Mouse (Mus musculus) frontal cortex, postnatal 14 days (tissue): ENCODE data around the gene Micu1.

Source experiments
- DNase-seq, 2 experiments: peaks; one replicate each; pipeline ENCODE4 v3.0.0; 2022; ENCODE audit warnings: low spot score in 2 of 2

Micu1 gene

DNA sequence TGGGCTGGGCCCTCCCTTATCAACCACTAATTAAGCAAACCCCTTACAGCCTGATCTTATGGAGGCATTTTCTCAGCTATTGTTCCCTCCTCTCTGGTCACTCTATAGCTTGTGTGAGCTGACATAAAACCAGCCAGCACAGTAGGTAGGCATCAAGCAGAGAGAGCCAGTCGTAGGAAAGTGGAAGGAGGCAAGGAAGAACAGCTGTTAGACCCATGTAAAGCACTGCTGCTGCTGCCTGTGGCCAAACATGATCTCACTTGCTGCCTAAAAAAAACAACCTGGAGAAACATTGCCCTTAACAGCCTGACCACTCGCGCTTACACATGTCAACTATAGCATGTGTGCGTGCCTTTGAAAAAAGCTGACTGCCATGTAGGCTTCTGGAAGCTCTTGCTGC, 19.3 kb downstream of the Micu1 start:
- DNase-seq: no peak

DNA sequence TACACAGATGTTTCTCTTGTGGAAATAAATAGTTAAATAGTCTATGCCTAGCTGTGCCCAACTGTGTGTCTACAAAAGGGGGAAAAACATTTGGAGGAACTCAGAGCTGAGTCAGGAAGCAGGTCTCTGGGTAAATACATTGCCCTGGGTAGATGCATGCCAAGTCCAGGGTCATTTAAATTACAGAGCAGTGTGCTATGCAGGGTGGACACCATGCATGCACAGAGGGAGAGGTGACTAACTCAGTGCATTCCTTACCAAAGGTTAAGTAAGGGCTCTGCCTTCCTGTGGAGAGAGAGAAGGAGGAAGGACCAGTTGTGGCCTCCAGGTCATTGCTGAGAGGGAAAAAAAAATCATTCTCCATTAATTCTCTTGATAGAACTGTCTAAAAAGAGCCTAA, 22.4 kb downstream of the Micu1 start:
- DNase-seq: no peak

- no peak for DNase-seq
Measured at GRCm38 (mm10) chr10:59727251-59727650, 25.0 kb downstream of the Micu1 start.

DNA sequence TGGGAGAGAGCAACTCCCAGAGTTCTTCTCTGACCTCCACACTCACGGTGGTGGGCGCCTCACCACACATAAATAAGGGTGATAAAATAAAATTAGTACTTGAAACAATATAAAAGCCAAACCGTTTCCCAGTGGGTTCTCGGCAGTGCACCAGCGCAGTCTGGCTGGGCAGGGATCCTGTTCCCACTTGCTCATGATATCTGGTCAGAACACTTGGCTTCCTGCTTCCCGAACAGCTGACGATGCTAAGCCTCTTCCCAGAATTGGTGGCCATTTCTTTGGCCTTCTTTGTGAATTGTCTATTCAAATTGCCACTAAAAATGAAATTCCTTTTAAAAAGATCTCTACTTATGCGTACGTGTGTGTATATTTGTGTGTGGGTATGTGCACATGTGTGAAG, 27.0 kb downstream of the Micu1 start:
- DNase-seq: no peak

DNA sequence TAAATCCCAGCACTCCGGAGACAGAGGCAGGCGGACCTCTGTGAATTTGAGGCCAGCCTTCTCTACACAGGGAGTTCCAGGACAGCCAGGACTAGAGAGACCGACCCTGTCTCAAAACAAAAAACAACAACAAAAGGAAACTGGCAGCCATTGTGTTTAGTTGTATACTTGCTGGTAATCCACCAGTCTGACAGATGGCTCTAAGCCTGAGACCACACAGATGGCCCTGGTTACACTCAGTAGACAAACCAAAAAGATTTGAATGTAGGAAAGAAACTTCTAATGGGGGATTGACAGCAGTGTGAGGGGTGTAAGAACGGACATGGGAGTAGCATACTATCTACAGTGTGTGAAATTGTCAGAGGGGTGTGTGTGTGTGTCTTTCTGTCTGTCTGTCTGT, 27.6 kb downstream of the Micu1 start:
- DNase-seq: no peak

- no peak for DNase-seq
Measured at GRCm38 (mm10) chr10:59736027-59736598, 33.8 kb downstream of the Micu1 start.

- DNase-seq: no peak
Measured at GRCm38 (mm10) chr10:59741448-59741847, 39.2 kb downstream of the Micu1 start.

DNA sequence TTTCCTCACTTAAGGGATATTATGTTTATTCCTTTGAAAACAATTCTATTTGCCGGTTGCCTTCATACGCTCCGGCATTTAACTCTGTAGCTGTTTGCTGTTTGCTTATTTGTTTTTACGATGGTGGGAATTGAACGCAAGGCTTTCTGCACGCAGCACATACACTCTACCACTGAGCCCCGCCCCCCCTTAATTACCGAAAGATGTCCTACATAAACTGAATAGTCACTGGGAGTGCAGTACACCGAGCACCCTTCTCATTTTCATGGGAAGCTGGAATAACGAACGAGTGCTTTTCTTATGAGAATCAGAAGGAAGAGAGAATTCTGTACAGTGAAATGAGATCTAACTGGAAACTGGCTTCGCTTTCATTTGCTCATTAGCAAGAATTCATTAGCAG, 41.1 kb downstream of the Micu1 start:
- DNase-seq: no peak

GRCm38 (mm10) chr10:59743969-59744368, 41.7 kb downstream of the Micu1 start:
- DNase-seq: no peak

GRCm38 (mm10) chr10:59747334-59747733, 45.1 kb downstream of the Micu1 start:
- no peak for DNase-seq

- DNase-seq: no peak
Measured at GRCm38 (mm10) chr10:59748699-59749200, 46.5 kb downstream of the Micu1 start.

DNA sequence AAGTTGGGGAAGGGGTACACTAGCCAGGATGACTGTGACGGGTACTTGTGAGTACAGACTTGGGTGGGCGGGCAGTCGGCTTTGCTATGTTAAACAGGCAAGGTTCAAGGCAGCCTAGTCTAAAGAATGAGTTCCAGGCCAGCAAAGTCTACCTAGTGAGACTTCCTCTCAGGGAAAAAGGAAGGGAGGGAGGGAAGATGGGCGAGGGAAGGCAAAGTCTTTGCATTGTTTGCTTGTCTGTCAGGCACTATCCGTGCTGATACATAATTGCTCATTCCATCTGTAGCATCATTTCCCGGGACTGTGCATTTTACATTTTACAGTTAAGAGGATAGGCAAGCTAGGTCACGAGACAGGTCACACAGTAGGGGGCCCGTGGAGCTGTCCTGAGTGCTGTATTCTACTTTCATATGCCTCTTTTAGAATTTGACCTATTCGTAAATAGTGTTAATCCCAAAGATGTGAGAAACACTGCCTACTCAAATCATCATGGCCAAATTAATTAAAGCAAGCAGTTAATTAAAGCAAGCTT, 51.3 kb downstream of the Micu1 start:
- DNase-seq: no peak

DNA sequence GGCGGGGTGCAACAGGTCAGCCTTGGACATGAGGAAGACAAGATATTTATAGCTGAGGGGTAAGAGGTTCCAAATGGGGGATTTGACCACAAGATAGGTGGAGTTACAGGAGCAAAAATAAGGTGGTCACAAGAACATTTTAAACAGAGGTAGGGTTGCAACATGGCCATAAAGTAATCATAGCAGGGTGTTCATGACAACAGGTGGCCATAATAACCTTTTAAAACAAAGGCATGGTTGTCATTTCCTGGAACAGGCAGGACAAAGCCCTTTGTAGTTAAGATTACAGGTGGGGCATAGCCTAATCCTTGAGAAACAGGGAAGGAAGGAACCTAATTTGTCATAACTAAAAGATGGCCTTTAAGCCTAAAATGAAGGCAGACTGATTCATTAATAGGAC, 51.8 kb downstream of the Micu1 start:
- DNase-seq: no peak

DNA sequence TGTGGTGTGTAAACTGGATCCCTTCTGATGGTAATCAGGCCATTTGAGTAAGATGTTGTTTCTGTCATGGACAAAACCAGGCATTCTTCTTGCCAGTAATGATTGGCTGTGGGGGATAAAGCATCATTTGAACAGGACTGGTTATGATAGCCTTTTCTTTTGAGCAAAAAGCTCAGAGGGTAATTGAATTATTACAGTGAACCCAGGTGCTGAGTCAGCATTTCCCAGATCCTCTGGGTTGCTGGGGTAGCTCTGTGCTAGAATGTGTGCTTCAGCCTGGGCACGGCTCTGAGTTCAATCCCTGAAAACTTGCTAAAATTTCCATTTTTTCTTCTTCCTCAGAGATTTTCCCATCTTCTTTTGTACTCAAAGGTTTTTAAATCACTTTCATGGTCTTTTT, 52.6 kb downstream of the Micu1 start:
- DNase-seq: no peak

GRCm38 (mm10) chr10:59755681-59756080, 53.4 kb downstream of the Micu1 start:
- DNase-seq: no peak

DNA sequence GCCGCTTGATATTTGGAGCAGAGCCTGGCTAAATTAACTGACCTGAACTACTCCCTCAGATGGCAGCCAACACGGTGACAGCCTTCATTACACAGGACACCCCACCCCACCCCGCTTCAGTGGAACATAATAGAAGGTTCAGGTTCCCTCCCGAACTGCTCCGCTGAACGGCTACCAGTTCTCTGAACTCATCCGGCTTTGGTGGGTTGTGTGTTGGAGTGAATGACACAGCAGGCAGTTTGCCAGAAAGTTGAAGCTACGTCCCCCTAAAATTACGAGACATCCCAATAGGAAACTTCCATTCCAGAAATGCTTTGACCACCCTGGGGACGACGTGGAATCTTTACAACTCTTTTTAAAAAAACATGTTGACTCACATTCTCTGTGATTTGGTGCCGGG, 53.8 kb downstream of the Micu1 start:
- DNase-seq: no peak

DNA sequence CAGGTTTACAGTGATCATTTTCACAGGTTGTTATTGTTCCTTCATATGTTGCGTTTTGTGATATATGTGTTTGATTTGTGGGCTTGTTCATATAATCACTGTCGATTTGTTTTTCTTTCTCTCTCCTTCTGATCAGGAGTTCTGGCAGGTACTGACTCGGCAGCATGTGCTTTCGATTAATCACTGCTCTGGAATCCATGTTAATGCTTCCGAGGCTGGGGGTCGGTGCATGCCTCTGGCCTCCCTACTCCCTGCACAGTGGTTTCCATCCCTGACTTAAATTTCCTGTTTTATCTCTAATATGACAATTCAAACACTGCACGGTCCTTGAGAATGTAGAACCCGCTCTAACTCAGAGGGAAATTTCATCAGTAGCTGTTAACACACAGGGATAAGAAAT, 54.3 kb downstream of the Micu1 start:
- DNase-seq: no peak

GRCm38 (mm10) chr10:59764781-59765180, 62.5 kb downstream of the Micu1 start:
- no peak for DNase-seq

- no peak for DNase-seq
Measured at GRCm38 (mm10) chr10:59768369-59769079, 66.2 kb downstream of the Micu1 start.

DNA sequence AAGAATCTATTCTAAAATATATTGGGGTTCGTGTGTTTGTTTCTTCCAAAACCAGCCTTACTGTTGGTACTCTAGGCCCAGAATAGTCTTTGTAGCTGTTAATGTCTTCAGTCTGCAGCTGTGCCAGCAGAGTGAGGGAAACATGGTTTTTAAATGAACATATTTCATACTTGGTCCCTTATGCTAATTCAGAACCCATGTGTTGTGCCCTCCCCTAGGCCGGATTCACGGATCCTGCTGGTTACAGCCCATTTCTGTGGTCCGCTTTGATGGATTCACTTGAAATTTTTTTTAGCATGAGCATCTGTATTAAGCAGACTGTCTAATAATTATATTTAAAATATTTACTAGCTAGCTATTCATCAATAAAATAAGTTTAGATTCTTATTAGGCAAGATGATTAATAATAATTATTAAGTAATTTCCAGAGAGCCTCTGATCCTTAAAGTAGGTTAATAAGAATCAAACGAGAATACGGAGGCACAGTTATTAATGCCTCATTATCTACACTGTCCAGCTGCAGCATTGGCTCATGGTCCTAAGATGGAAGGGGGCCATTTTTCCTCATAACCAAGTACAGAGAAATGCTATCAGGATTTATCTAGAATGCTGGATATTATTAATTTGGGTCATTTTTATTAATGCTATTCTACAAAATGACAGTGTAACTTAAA, 69.2 kb downstream of the Micu1 start:
- DNase-seq: no peak

DNA sequence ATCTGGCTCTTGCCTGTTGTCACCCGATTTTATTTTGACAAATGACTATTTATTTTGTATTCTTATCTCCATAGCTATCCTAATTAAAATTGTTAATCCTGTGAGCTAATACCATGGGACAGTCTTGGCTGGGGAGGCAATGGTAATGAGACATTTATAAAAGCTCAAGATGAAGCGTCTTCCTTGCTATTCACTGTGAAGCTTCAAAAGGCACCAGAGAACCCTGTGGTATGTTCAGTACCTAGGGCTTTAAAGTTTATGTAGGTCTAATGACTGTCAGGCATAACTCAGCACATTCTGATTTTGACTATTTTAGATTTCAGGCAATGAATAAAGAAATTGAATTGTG, 69.7 kb downstream of the Micu1 start:
- DNase-seq: no peak

DNA sequence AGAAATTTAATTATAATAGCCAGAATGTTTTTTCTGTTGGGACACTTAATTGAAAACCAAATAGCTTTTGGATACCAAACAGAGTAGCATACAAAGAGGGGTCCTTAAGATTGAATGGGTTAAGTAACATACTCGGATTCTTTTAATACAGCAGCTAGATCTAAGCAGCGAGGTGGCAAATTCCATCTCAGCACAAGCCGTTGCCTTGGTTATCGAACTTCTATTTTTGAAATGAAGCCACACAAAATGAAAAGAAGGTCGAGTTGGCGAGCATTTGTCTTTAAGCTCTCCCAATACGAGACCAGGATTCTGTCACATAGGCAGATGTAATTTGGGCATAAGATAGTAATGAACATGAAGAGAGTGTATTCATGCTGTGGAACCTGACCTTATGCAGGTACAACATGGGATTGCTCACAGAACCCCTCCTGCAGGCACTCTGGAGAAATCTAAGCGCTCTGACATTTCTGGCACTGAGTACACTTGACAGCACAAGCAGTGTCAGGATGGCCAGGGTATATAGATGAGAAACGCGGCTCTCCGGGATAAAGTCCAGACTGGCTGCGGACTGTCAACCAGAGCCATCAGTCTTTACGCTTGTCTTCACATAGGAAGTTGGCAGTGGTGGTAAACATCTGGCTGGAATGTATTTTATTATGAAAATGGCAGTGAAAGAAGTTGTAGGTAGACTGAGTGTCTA, 71.3 kb downstream of the Micu1 start:
- no peak for DNase-seq
